Mouse (Mus musculus) heart, postnatal 4 days (tissue): ENCODE data around the gene Lingo4. TPM values are rescaled to one million over a fixed set of nuclear protein-coding genes. Genes with fewer than 3 reads are reported as not detected.

ENCODE experiments used
- total RNA-seq, 2 experiments: library from RNA; stranded (reverse); gene quantifications; 2 replicates each; pipeline ENCODE4 v1.2.3; 2021

Gene Lingo4
- total RNA-seq, 2 experiments from 2014 or later, result 0.11 TPM; not detected in 1

Other genes with a start within 250 kb of the Lingo4 start
- gene Gm10696, start 220.3 kb upstream of the Lingo4 start, total RNA-seq, result not detected
- not detected for gene Gm5286, start 201.8 kb upstream of the Lingo4 start, total RNA-seq
- gene Gm4778, start 134.5 kb upstream of the Lingo4 start, total RNA-seq, result not detected
- gene Them4, start 88.4 kb upstream of the Lingo4 start, total RNA-seq, result 10 to 100 TPM; 12.7 to 13.5 TPM
- gene Them5, start 56.4 kb upstream of the Lingo4 start, total RNA-seq, result not detected
- not detected for gene C2cd4d, start 36.1 kb upstream of the Lingo4 start, total RNA-seq
- 10 to 100 TPM; 17.7 to 18.1 TPM for gene Rorc, start 25.7 kb upstream of the Lingo4 start, total RNA-seq
- 1 to 10 TPM; 5.8 to 7.2 TPM for gene Tdrkh, start 14.8 kb downstream of the Lingo4 start, total RNA-seq
- 10 to 100 TPM; 60.8 to 62.6 TPM for gene Mrpl9, start 44.8 kb downstream of the Lingo4 start, total RNA-seq
- gene Oaz3, start 45.4 kb downstream of the Lingo4 start, total RNA-seq, result not detected
- under 1 TPM; 0.19 to 0.25 TPM for gene Celf3, start 79.8 kb downstream of the Lingo4 start, total RNA-seq
- gene Riiad1, start 81.8 kb downstream of the Lingo4 start, total RNA-seq, result 1 to 10 TPM; 1.3 to 2.5 TPM
- 10 to 100 TPM; 31.8 to 31.9 TPM for gene Snx27, start 184.2 kb downstream of the Lingo4 start, total RNA-seq
- gene Gm10972, start 244.6 kb downstream of the Lingo4 start, total RNA-seq, result not detected